Comparison of ENCODE assay signal across 9 mouse cellular contexts in the genomic region with DNA sequence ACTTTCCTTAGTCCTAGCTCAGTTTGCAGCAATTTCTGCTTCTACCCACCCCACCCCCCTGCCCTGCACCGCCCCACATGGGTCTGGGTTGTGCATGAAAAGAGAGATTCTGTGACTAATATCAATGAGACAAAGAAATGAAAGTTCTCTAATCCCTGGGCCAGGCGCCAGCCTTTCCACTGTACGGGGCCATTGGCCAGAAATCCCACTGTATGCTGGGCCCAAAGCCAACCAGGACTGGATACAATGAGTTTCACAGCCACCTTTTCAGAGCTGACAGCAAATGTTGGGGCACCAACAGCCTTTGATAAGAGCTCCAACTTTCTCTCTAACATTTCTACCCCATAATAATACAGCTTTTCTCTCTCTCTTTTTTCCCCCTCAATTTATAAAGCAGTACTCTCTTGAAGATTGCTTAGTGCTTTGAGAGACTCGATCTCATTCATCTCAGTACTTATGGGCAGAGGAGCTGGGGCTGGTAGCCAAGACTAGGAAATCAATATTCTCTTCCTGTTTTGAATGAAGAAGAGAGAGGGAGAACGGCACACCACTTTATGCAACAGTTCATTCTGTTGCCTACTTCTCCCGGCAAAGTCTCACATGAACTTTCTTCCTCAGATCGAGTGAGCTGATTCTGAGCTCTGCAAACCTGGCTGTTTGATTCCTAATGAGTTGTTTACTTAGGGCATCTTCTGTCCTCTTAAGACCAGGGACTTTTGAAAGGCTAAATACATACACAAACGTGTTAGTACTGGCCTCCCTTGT. TPM values are rescaled to one million over a fixed set of nuclear protein-coding genes. Genes with fewer than 3 reads are reported as not detected.
DNase-seq lines count a peak whose midpoint lies in the region; ATAC-seq lines count a peak whose summit lies in the region.
"Had no signal": no experiment of that assay in that cellular context is flagged by ENCODE, and none has a peak within 500 bp of the region (broad histone marks: within the 10 kb centered on the region; RNA-seq: fewer than 3 reads in every experiment).

No protein-coding gene starts in this region.

- intact Hi-C loops in left cerebral cortex, postnatal 10 days (cut with DNase I): no loop called here

- H3K9ac ChIP-seq in intestine, embryonic 16.5 days (ENCODE audit: low read depth, low read length): no peak overlapping the region
- H3K9ac ChIP-seq in midbrain, embryonic 16.5 days (ENCODE audit: low read depth, low read length): no peak overlapping the region

- no peak overlapping the region for H3K4me3 ChIP-seq in intestine, embryonic 16.5 days (ENCODE audit: low read length)
- no peak overlapping the region for H3K4me3 ChIP-seq in midbrain, embryonic 16.5 days (ENCODE audit: low read depth, low read length)
- H3K4me3 ChIP-seq: megakaryocyte, embryonic 14.5 days had no signal

- DNase-seq in adrenal gland, postnatal 25 days: peak; percentile 80
- peak; percentile 70 to 96 for DNase-seq in cerebellum, postnatal 4 days (ENCODE audit: low spot score in 2 of 2)
- peak; percentile 86 to 93 for DNase-seq in gastrocnemius, postnatal 4 days (ENCODE audit: low spot score in 2 of 2)
- peak; percentile 88 to 90 for DNase-seq in left cerebral cortex, postnatal 10 days (ENCODE audit: extremely low spot score in 1 of 2, low spot score in 2 of 2)
- DNase-seq in spleen, postnatal 36 days (ENCODE audit: low spot score in 2 of 2): no peak

- H3K27me3 ChIP-seq in intestine, embryonic 16.5 days (replicated peaks; ENCODE audit: control insufficient read depth, insufficient read depth, low read length): no peaks in the 10 kb centered on the region
- H3K27me3 ChIP-seq in midbrain, embryonic 16.5 days (ENCODE audit: control insufficient read depth, insufficient read depth, low read depth, low read length): no peaks in the 10 kb centered on the region
- H3K27me3 ChIP-seq: megakaryocyte, embryonic 14.5 days had no signal

- H3K9me3 ChIP-seq in intestine, embryonic 16.5 days (ENCODE audit: control insufficient read depth, low read length): no peaks in the 10 kb centered on the region
- H3K9me3 ChIP-seq in midbrain, embryonic 16.5 days (replicated peaks; ENCODE audit: control insufficient read depth, low read length, poor library complexity, severe bottlenecking): no peaks in the 10 kb centered on the region
- H3K9me3 ChIP-seq: megakaryocyte, embryonic 14.5 days had no signal

- 0 out of 2 replicates have a peak overlapping the region, but pooled peaks have one; percentile 6 for H3K4me2 ChIP-seq in intestine, embryonic 16.5 days (ENCODE audit: low read depth, low read length)
- no peak overlapping the region for H3K4me2 ChIP-seq in midbrain, embryonic 16.5 days (ENCODE audit: low read length)

- no peaks in the 10 kb centered on the region for H3K36me3 ChIP-seq in intestine, embryonic 16.5 days (ENCODE audit: control insufficient read depth, insufficient read depth, low read length)
- H3K36me3 ChIP-seq in midbrain, embryonic 16.5 days (ENCODE audit: control insufficient read depth, insufficient read depth, low read length): no peaks in the 10 kb centered on the region

- peak; percentile 88 for ATAC-seq in intestine, embryonic 16.5 days
- peak; percentile 98 for ATAC-seq in midbrain, embryonic 16.5 days
- no peak for ATAC-seq in megakaryocyte, adult 5-6 weeks (ENCODE audit: poor library complexity, severe bottlenecking)

- peaks cover 10% of the 10 kb centered on the region for H3K4me1 ChIP-seq in intestine, embryonic 16.5 days (ENCODE audit: control insufficient read depth, insufficient read depth, low read length)
- 0 out of 2 replicates have a peak, but pooled peaks cover 5% of the 10 kb centered on the region for H3K4me1 ChIP-seq in midbrain, embryonic 16.5 days (ENCODE audit: control insufficient read depth, insufficient read depth, low read length)
- H3K4me1 ChIP-seq: megakaryocyte, embryonic 14.5 days had no signal

- 17% methylated on average over 8 of the region's 8 CpGs for WGBS in intestine, embryonic 16.5 days
- 25% methylated on average over 8 of the region's 8 CpGs for WGBS in midbrain, embryonic 16.5 days

- peak overlapping the region; percentile 25 for H3K27ac ChIP-seq in intestine, embryonic 16.5 days (ENCODE audit: low read length)
- H3K27ac ChIP-seq in midbrain, embryonic 16.5 days (ENCODE audit: low read length): peak overlapping the region; percentile 53; the same call in 1 of the 2 replicates

RNA-seq across cellular contexts. Expression of a gene that starts 9.2 kb away (rescaled TPM):
- 48.5 and 67.4 TPM in 2 replicates for total RNA-seq in adrenal gland, postnatal 25 days (2021)
- total RNA-seq in gastrocnemius, postnatal 4 days (2021): 100 to 1,000 TPM; 173 to 176 TPM
- polyA plus RNA-seq in intestine, embryonic 16.5 days (2015; fragmentation: Nextera tagmentation; extraction: Ambion mirVana): 198 and 222 TPM in 2 replicates
- 100 to 1,000 TPM; 701 to 733 TPM for total RNA-seq in left cerebral cortex, postnatal 10 days (2021)
- 861 and 866 TPM in 2 replicates for polyA plus RNA-seq in midbrain, embryonic 16.5 days (2015; fragmentation: Nextera tagmentation; extraction: Ambion mirVana)
- total RNA-seq in megakaryocyte, adult 5-6 weeks (2015): not detected in 2 replicates
- not detected in 2 replicates for total RNA-seq in megakaryocyte, adult 5-6 weeks (2017)

Comparison
In these comparisons a context has a peak if more than half of its experiments do, and no peak if none do; other contexts are left out.
1. DNase-seq: peak in adrenal gland, postnatal 25 days (single experiment), cerebellum, postnatal 4 days (2 of 2), gastrocnemius, postnatal 4 days (2 of 2) and left cerebral cortex, postnatal 10 days (2 of 2); none in spleen, postnatal 36 days (0 of 2).
2. RNA of a gene that starts 9.2 kb away (total RNA-seq): 701 to 733 TPM in left cerebral cortex, postnatal 10 days, 173 to 176 TPM in gastrocnemius, postnatal 4 days and 48.5 to 67.4 TPM in adrenal gland, postnatal 25 days; not detected in megakaryocyte, adult 5-6 weeks; every median in the first group is over 10 times any median in the second.